In genomic region chrX:12127106-12127670, GRCm38 (mm10) we compare ENCODE assay signal across 8 mouse cellular contexts. TPM values are rescaled to one million over a fixed set of nuclear protein-coding genes. Genes with fewer than 3 reads are reported as not detected.
DNase-seq lines count a peak whose midpoint lies in the region; ATAC-seq and TF ChIP-seq lines count a peak whose summit lies in the region.

No protein-coding gene starts in this region.

- H3K4me2 ChIP-seq in kidney, embryonic 15.5 days, result peak overlapping the region; percentile 66
- H3K4me2 ChIP-seq in hindbrain, embryonic 14.5 days (replicated peaks), result peak overlapping the region; percentile 61
- H3K4me2 ChIP-seq in myocyte (ENCODE audit: low read depth), result peak overlapping the region; percentile 60

- no peak for ATAC-seq in kidney, embryonic 15.5 days (replicated peaks; ENCODE audit: low FRiP score)
- ATAC-seq in hindbrain, embryonic 14.5 days (ENCODE audit: low FRiP score), result no peak

- no peak overlapping the region for H3ac ChIP-seq in myocyte (ENCODE audit: control insufficient read depth, insufficient read length)

- H3K79me2 ChIP-seq in myocyte (ENCODE audit: control insufficient read depth, insufficient read depth), result peaks cover 3% of the 10 kb centered on the region

- peaks cover 73% of the 10 kb centered on the region for H3K4me1 ChIP-seq in kidney, embryonic 15.5 days
- peaks cover 25% of the 10 kb centered on the region for H3K4me1 ChIP-seq in bone marrow macrophage, adult 2 months (ENCODE audit: control insufficient read depth, insufficient read depth, low read length)
- peaks cover 41% of the 10 kb centered on the region for H3K4me1 ChIP-seq in hindbrain, embryonic 14.5 days (replicated peaks; ENCODE audit: control insufficient read depth, insufficient read depth, low read length)

- no peaks in the 10 kb centered on the region for H3K36me3 ChIP-seq in kidney, embryonic 15.5 days
- H3K36me3 ChIP-seq in hindbrain, embryonic 14.5 days (replicated peaks; ENCODE audit: control insufficient read depth, insufficient read depth), result no peaks in the 10 kb centered on the region
- no peaks in the 10 kb centered on the region for H3K36me3 ChIP-seq in myocyte (ENCODE audit: control insufficient read depth, insufficient read depth)

- H3K27ac ChIP-seq in kidney, embryonic 15.5 days, result peak overlapping the region; percentile 94
- no peak overlapping the region for H3K27ac ChIP-seq in bone marrow macrophage, adult 2 months (ENCODE audit: insufficient read depth, low read depth, low read length)
- peak overlapping the region; percentile 89 for H3K27ac ChIP-seq in hindbrain, embryonic 14.5 days

- no peak for DNase-seq in kidney, adult 18-20 months
- DNase-seq in hindbrain, embryonic 14.5 days (ENCODE audit: low spot score), result no peak
- DNase-seq in layer of hippocampus, adult 9-11 months, result no peak
- no peak for DNase-seq in cerebellum, adult 11 months
- no peak for DNase-seq in spleen, adult 12 weeks (ENCODE audit: low spot score)

- H3K27me3 ChIP-seq in kidney, embryonic 15.5 days, result peaks cover 90% of the 10 kb centered on the region
- peaks cover 94% of the 10 kb centered on the region for H3K27me3 ChIP-seq in hindbrain, embryonic 14.5 days (ENCODE audit: control insufficient read depth, insufficient read depth, low read length)
- no peaks in the 10 kb centered on the region for H3K27me3 ChIP-seq in myocyte (ENCODE audit: control insufficient read depth, insufficient read depth, insufficient read length)

- TF ChIP-seq POLR2A in bone marrow macrophage, adult 2 months (IDR thresholded peaks at IDR 0.05; ENCODE audit: borderline replicate concordance, low read depth, low read length), result no peak
- no peak for TF ChIP-seq POLR2A in myocyte (IDR thresholded peaks at IDR 0.05; ENCODE audit: insufficient read length, low read depth)

- H3K9me3 ChIP-seq in kidney, embryonic 15.5 days (replicated peaks), result no peaks in the 10 kb centered on the region
- no peaks in the 10 kb centered on the region for H3K9me3 ChIP-seq in hindbrain, embryonic 14.5 days (ENCODE audit: control insufficient read depth, low read length)

- TF ChIP-seq CTCF in bone marrow macrophage, adult 2 months (IDR thresholded peaks at IDR 0.05; ENCODE audit: low read depth, low read length), result no peak

- WGBS in kidney, embryonic 15.5 days, result 4% methylated on average over 24 of the region's 24 CpGs
- 2% methylated on average over 24 of the region's 24 CpGs for WGBS in hindbrain, embryonic 14.5 days

- H3K9ac ChIP-seq in kidney, embryonic 15.5 days, result peak overlapping the region; percentile 58
- H3K9ac ChIP-seq in hindbrain, embryonic 14.5 days, result peak overlapping the region; percentile 81

- peak overlapping the region; percentile 57 for H3K4me3 ChIP-seq in kidney, embryonic 15.5 days (replicated peaks)
- H3K4me3 ChIP-seq in bone marrow macrophage, adult 2 months (ENCODE audit: insufficient read depth, low read length), result peak overlapping the region; percentile 74
- H3K4me3 ChIP-seq in hindbrain, embryonic 14.5 days (replicated peaks; ENCODE audit: low read length), result peak overlapping the region; percentile 48
- H3K4me3 ChIP-seq in myocyte, result peak overlapping the region; percentile 28

TF ChIP-seq in myocyte, 11 proteins besides CTCF, POLR2A, EP300 and RAD21:
- no peak for TF ChIP-seq MYOG (IDR thresholded peaks at IDR 0.05; ENCODE audit: control insufficient read depth in 1 of 3, insufficient read depth in 1 of 3, insufficient read length in 2 of 3, low read depth in 2 of 3)
- TF ChIP-seq CEBPB (IDR thresholded peaks at IDR 0.05; ENCODE audit: insufficient read depth, poor library complexity, severe bottlenecking), result no peak
- TF ChIP-seq SRF (IDR thresholded peaks at IDR 0.05; ENCODE audit: control insufficient read depth, insufficient read length, low read depth), result no peak
- no peak for TF ChIP-seq POLR2AphosphoS2 (IDR thresholded peaks at IDR 0.05; ENCODE audit: insufficient read length, low read depth)
- TF ChIP-seq MYOD1 (IDR thresholded peaks at IDR 0.05; ENCODE audit: control insufficient read depth in 1 of 3, insufficient read length in 2 of 3, low read depth in 2 of 3), result no peak
- TF ChIP-seq TCF3 (IDR thresholded peaks at IDR 0.05; ENCODE audit: insufficient read length, low read depth), result no peak
- TF ChIP-seq E2F4 (IDR thresholded peaks at IDR 0.05; ENCODE audit: insufficient read depth), result no peak
- TF ChIP-seq REST (IDR thresholded peaks at IDR 0.05; ENCODE audit: insufficient read depth, insufficient read length), result no peak
- no peak for TF ChIP-seq TCF12 (IDR thresholded peaks at IDR 0.05; ENCODE audit: insufficient read depth, poor library complexity, severe bottlenecking)
- no peak for TF ChIP-seq MAX (IDR thresholded peaks at IDR 0.05; ENCODE audit: low read depth)
- no peak for TF ChIP-seq USF1 (IDR thresholded peaks at IDR 0.05; ENCODE audit: low read depth)

RNA-seq across cellular contexts. Expression of gene Bcor, which starts 33.0 kb away (rescaled TPM):
- 18.8 and 19.3 TPM in 2 replicates for polyA plus RNA-seq in kidney, embryonic 15.5 days (2015; fragmentation: Nextera tagmentation; extraction: Ambion mirVana)
- 9.8 and 11.4 TPM in 2 replicates for polyA plus RNA-seq in bone marrow macrophage, adult 2 months (2012; ENCODE audit: insufficient read depth, insufficient read length, missing spikeins)
- polyA plus RNA-seq in hindbrain, embryonic 14.5 days (2014; fragmentation: Nextera tagmentation; extraction: Ambion mirVana), result 16.1 and 17.5 TPM in 2 replicates
- 12.1 TPM for polyA plus RNA-seq in myocyte (2012; fragmentation: generic; extraction: Trizol)
